Mouse (Mus musculus): ENCODE data around the gene Dppa2.

DNA sequence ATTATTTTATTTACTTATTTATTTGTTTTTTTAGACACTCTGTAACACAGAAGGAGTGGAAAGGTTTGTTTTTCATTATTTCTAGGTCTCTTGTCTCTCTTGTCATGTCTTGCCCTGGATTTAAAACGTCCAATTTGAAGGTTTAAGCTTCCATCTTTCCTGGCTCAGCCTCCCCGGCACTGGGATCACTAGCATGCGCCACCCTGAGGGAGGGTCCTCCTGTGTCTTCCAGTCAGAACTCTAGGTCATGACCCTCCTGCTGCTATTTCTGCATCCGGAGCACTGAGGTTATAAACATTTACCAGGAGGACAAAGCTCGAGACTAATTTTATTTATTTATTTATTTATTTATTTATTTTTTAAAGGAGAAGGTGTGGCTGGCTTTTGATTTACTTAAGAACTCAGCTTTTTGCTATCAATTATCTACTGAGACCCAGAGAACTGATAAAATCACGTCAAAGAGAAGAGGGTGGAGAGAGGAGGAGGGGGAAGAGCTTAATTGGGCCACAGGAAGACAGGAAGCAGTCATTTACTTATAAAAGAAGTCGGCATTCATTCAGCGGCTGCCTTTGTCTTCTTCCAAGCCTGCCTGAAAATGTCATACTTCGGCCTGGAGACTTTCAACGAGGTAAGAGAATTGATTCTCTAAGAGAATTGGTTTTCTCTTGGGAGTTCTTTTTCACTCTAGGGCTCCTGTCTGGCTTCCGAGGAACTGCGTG, 6.4 kb downstream of the Dppa2 start:
- TF ChIP-seq CTCF (IDR thresholded peaks at IDR 0.05; ENCODE audit: low read depth, low read length), result no peak
- no peak for TF ChIP-seq POLR2A (IDR thresholded peaks at IDR 0.05; ENCODE audit: extremely low read depth, insufficient read depth, low read length)
